Mouse (Mus musculus) CH12.LX (cell line): Measurements from ENCODE around the gene Sh3rf1. TPM values are rescaled to one million over a fixed set of nuclear protein-coding genes. Genes with fewer than 3 reads are reported as not detected.

Experiments
- DNase-seq: peaks from one replicate; pipeline ENCODE4 v3.0.0-alpha.2; 2013; ENCODE audit errors: extremely low read depth
- H3K27ac ChIP-seq: 2 replicates; pipeline ENCODE4 v1.5.1; 2012; ENCODE audit warnings: low read depth, mild to moderate bottlenecking, control low read depth, moderate library complexity; ENCODE audit not compliant: insufficient read depth
- H3K27me3 ChIP-seq: replicated peaks from 2 replicates; pipeline ENCODE3; 2012; ENCODE audit warnings: inconsistent platforms
- H3K36me3 ChIP-seq, 2 experiments: replicated peaks in 1 of 2; 2 replicates each; pipeline versions ENCODE3 to v1.6.1; 2012; ENCODE audit warnings: inconsistent platforms in 1 of 2, low read length in 1 of 2, mild to moderate bottlenecking in 1 of 2, mixed read lengths in 1 of 2, moderate library complexity in 1 of 2; ENCODE audit not compliant: control insufficient read depth in 1 of 2, insufficient read depth in 1 of 2
- H3K4me1 ChIP-seq, 2 experiments: 2 replicates each; pipeline ENCODE4 v1.6.1; 2012; ENCODE audit warnings: inconsistent platforms in 1 of 2, moderate library complexity in 1 of 2; ENCODE audit not compliant: insufficient read depth in 2 of 2, control insufficient read depth in 1 of 2
- H3K4me2 ChIP-seq: 2 replicates; pipeline ENCODE4 v1.6.1; 2012; ENCODE audit warnings: low read depth, mild to moderate bottlenecking, control low read depth; ENCODE audit not compliant: poor library complexity, insufficient read depth, severe bottlenecking
- H3K4me3 ChIP-seq, 3 experiments: fragments of 150-350 bp in 1 of 3; sonication (generic) in 1 of 3; replicated peaks in 1 of 3; 2 replicates each; pipeline versions ENCODE3 to v1.5.1; 2011 to 2012; ENCODE audit warnings: low read depth in 2 of 3, low read length in 2 of 3, mild to moderate bottlenecking in 2 of 3, moderate library complexity in 2 of 3, control low read depth in 1 of 3, improper control_type of control experiment in 1 of 3, inconsistent platforms in 1 of 3, mixed read lengths in 1 of 3; ENCODE audit not compliant: poor library complexity in 1 of 3
- H3K79me2 ChIP-seq: replicated peaks from 2 replicates; pipeline ENCODE4 v1.6.1; 2012; ENCODE audit warnings: mild to moderate bottlenecking, moderate library complexity; ENCODE audit not compliant: control insufficient read depth, poor library complexity, insufficient read depth, severe bottlenecking; ENCODE audit errors: extremely low read depth
- H3K9ac ChIP-seq: 2 replicates; pipeline ENCODE4 v1.6.1; 2012; ENCODE audit warnings: low read depth, mild to moderate bottlenecking, control low read depth, moderate library complexity; ENCODE audit not compliant: insufficient read depth
- H3K9me3 ChIP-seq: replicated peaks from 2 replicates; pipeline ENCODE3; 2012; ENCODE audit warnings: low read length, inconsistent platforms, mixed read lengths
- BHLHE40 ChIP-seq: IDR thresholded peaks from 2 replicates; pipeline ENCODE4 v1.6.1; 2011; ENCODE audit warnings: mild to moderate bottlenecking, low read depth, low read length, improper control_type of control experiment
- CHD1 ChIP-seq: IDR thresholded peaks from 2 replicates; pipeline ENCODE4 v1.6.1; 2012; ENCODE audit warnings: low read depth, low read length, improper control_type of control experiment, inconsistent platforms
- E2F4 ChIP-seq: IDR thresholded peaks from 2 replicates; pipeline ENCODE4 v1.6.1; 2011; ENCODE audit warnings: low read depth, low read length, improper control_type of control experiment; ENCODE audit not compliant: insufficient replicate concordance
- ELF1 ChIP-seq: IDR thresholded peaks from 2 replicates; pipeline ENCODE4 v1.6.1; 2014; ENCODE audit warnings: low read depth, mild to moderate bottlenecking, inconsistent platforms, low read length, improper control_type of control experiment
- EP300 ChIP-seq: IDR thresholded peaks from 2 replicates; pipeline ENCODE4 v1.6.1; 2011; ENCODE audit warnings: low read length, improper control_type of control experiment
- ETS1 ChIP-seq: conservative IDR thresholded peaks from 2 replicates; pipeline ENCODE4 v1.6.1; 2012; ENCODE audit warnings: low read depth, mild to moderate bottlenecking, inconsistent platforms, low read length, improper control_type of control experiment, moderate library complexity
- HCFC1 ChIP-seq: IDR thresholded peaks from 2 replicates; pipeline ENCODE4 v1.6.1; 2012; ENCODE audit warnings: low read depth, mild to moderate bottlenecking, inconsistent platforms, low read length, improper control_type of control experiment
- IRF4 ChIP-seq: IDR thresholded peaks from 2 replicates; pipeline ENCODE4 v1.6.1; 2014; ENCODE audit warnings: low read depth, mild to moderate bottlenecking, inconsistent platforms, low read length, improper control_type of control experiment
- JUN ChIP-seq: IDR thresholded peaks from 2 replicates; pipeline ENCODE4 v1.6.1; 2011; ENCODE audit warnings: low read depth, mild to moderate bottlenecking, low read length, improper control_type of control experiment, moderate library complexity; ENCODE audit not compliant: insufficient read depth
- JUND ChIP-seq: conservative IDR thresholded peaks from 2 replicates; pipeline ENCODE4 v1.6.1; 2011; ENCODE audit warnings: low read depth, low read length, improper control_type of control experiment
- MAZ ChIP-seq: IDR thresholded peaks from 2 replicates; pipeline ENCODE4 v1.6.1; 2012; ENCODE audit warnings: low read depth, mild to moderate bottlenecking, inconsistent platforms, low read length, improper control_type of control experiment, moderate library complexity
- MXI1 ChIP-seq: IDR thresholded peaks from 2 replicates; pipeline ENCODE4 v1.6.1; 2011; ENCODE audit warnings: mild to moderate bottlenecking, low read depth, low read length, improper control_type of control experiment
- MYC ChIP-seq: IDR thresholded peaks from 2 replicates; pipeline ENCODE4 v1.6.1; 2011; ENCODE audit warnings: low read depth, mild to moderate bottlenecking, improper control_type of control experiment, low read length
- NRF1 ChIP-seq: IDR thresholded peaks from 2 replicates; pipeline ENCODE4 v1.6.1; 2014; ENCODE audit warnings: low read depth, mild to moderate bottlenecking, inconsistent platforms, low read length, improper control_type of control experiment, moderate library complexity
- POLR2AphosphoS2 ChIP-seq: IDR thresholded peaks from 2 replicates; pipeline ENCODE4 v1.6.1; 2011; ENCODE audit warnings: low read depth, low read length, improper control_type of control experiment
- RAD21 ChIP-seq: IDR thresholded peaks from 2 replicates; pipeline ENCODE4 v1.6.1; 2011; ENCODE audit warnings: low read depth, mild to moderate bottlenecking, low read length, improper control_type of control experiment, moderate library complexity
- TCF12 ChIP-seq: IDR thresholded peaks from 2 replicates; pipeline ENCODE4 v1.6.1; 2014; ENCODE audit warnings: low read depth, mild to moderate bottlenecking, inconsistent platforms, low read length, improper control_type of control experiment
- USF2 ChIP-seq: conservative IDR thresholded peaks from 2 replicates; pipeline ENCODE4 v1.6.1; 2011; ENCODE audit warnings: low read depth, low read length, improper control_type of control experiment
- ZC3H11A ChIP-seq: IDR thresholded peaks from 2 replicates; pipeline ENCODE4 v1.6.1; 2012; ENCODE audit warnings: low read depth, mild to moderate bottlenecking, inconsistent platforms, low read length, improper control_type of control experiment
- ZKSCAN1 ChIP-seq: IDR thresholded peaks from 2 replicates; pipeline ENCODE4 v1.6.1; 2012; ENCODE audit warnings: low read depth, inconsistent platforms, low read length, improper control_type of control experiment, borderline replicate concordance
- ZMIZ1 ChIP-seq: IDR thresholded peaks from 2 replicates; pipeline ENCODE4 v1.6.1; 2012; ENCODE audit warnings: low read depth, mild to moderate bottlenecking, inconsistent platforms, low read length, improper control_type of control experiment
- dilution Hi-C: fragments of 300-500 bp; cut with MboI; formaldehyde crosslinking; loops from 2 replicates; pipeline ENCODE4 v1.14.3; 2020; ENCODE audit warnings: low sequenced_read_pairs; ENCODE audit not compliant: extremely low pct_unique_long_range_greater_than_20kb, extremely low pct_ligation_motif_present
- in situ Hi-C: fragments of 300-500 bp; cut with MboI; formaldehyde crosslinking; loops from 3 replicates; pipeline ENCODE4 v1.14.3; 2019; ENCODE audit warnings: low sequenced_read_pairs, low pct_ligation_motif_present, low pct_unique_long_range_greater_than_20kb, mixed read lengths
- polyA plus RNA-seq: library from polyadenylated mRNA; unstranded; fragments of >175 nt; gene quantifications from 2 replicates; pipeline ENCODE4 v1.2.1, GENCODE M21; 2012; ENCODE audit warnings: low read depth; ENCODE audit not compliant: insufficient read length
- total RNA-seq, 2 experiments: library from RNA; depleted of rRNA; stranded (reverse); fragments of 300-350 nt in 1 of 2; fragments of >200 nt in 1 of 2; gene quantifications; 2 replicates each; pipeline ENCODE4 v1.2.3; 2012 to 2014

Gene Sh3rf1
- total and polyA plus RNA-seq, 3 experiments = 6.0 to 16.8 (median 10.6) TPM

GRCm38 (mm10) chr8:61402861-61403260, 179.2 kb downstream of the Sh3rf1 start:
- Histone ChIP-seq H3K4me2 (no peak overlapping the region), H3K4me3 (no peak overlapping the region), H3K27me3 (no peaks in the 10 kb centered on the region), H3K27ac (no peak overlapping the region), H3K9ac (no peak overlapping the region), H3K4me1 (no peaks in the 10 kb centered on the region), H3K79me2 (no peaks in the 10 kb centered on the region), H3K36me3 (peaks cover 0 to under 1% of the 10 kb centered on the region in 2 experiments), H3K9me3 (no peaks in the 10 kb centered on the region)
- in situ Hi-C loops = no loop called here
- DNase-seq = no peak
- no peak for TF ChIP-seq JUN
- TF ChIP-seq NRF1 = no peak
- no peak for TF ChIP-seq IRF4
- no peak for TF ChIP-seq RAD21
- no peak for TF ChIP-seq MAZ
- no peak for TF ChIP-seq MXI1
- TF ChIP-seq ETS1 = no peak
- no peak for TF ChIP-seq BHLHE40
- TF ChIP-seq EP300 = no peak
- TF ChIP-seq HCFC1 = no peak
- no peak for TF ChIP-seq TCF12
- no peak for TF ChIP-seq JUND
- TF ChIP-seq ZMIZ1 = no peak
- TF ChIP-seq USF2 = no peak
- TF ChIP-seq POLR2AphosphoS2 = no peak
- no peak for TF ChIP-seq MYC
- dilution Hi-C loops = no loop called here

GRCm38 (mm10) chr8:61403266-61404177, 179.8 kb downstream of the Sh3rf1 start:
- in situ Hi-C loops (no loop called here), dilution Hi-C loops (no loop called here)
- no peaks in the 10 kb centered on the region for H3K4me1 ChIP-seq
- no peaks in the 10 kb centered on the region for H3K27me3 ChIP-seq
- no peak overlapping the region for H3K9ac ChIP-seq
- no peaks in the 10 kb centered on the region for H3K36me3 ChIP-seq
- H3K4me2 ChIP-seq = no peak overlapping the region
- no peak overlapping the region for H3K4me3 ChIP-seq
- no peaks in the 10 kb centered on the region for H3K9me3 ChIP-seq
- no peak for DNase-seq
- no peak overlapping the region for H3K27ac ChIP-seq
- TF ChIP-seq CHD1 = no peak
- no peak for TF ChIP-seq E2F4
- no peak for TF ChIP-seq ELF1
- no peak for TF ChIP-seq MXI1
- no peak for TF ChIP-seq ZC3H11A
- TF ChIP-seq TCF12 = no peak
- TF ChIP-seq ZKSCAN1 = no peak
- H3K79me2 ChIP-seq = no peaks in the 10 kb centered on the region
